Mouse (Mus musculus): ENCODE data around the gene Fmo5.

DNA sequence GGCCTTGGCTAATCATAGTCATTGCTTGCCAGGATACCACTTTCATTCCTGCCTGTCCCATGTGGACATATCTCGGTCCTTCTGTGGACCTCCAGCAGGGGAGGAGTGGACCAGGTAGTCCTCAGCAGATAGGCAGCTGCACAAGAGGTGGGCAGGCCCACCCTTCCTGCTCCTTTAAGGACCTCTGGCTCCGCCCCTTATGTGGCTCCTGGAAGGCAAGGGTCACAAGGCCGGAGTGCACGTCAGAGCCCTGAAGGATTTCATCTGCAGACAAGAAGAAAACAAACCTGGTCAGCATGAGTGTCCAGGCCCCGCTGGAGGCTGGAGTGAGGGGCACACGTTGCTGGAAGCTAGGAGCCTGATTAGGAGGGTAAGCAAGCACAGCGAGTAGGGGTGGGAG lies 62.0 kb downstream of the Fmo5 start:
- TF ChIP-seq POLR2A (IDR thresholded peaks at IDR 0.05; ENCODE audit: low read depth, low read length), result no peak
- TF ChIP-seq CTCF (conservative IDR thresholded peaks at IDR 0.05; ENCODE audit: insufficient read depth, insufficient read length, low read depth, low read length), result no peak

Data from kidney, adult 2 months (tissue).